Mouse (Mus musculus): ENCODE results near the gene Stk10. TPM values are rescaled to one million over a fixed set of nuclear protein-coding genes. Genes with fewer than 3 reads are reported as not detected.
A peak's percentile ranks its signal among the peaks of the same experiment; 100 is the strongest.

Gene Stk10
- polyA plus RNA-seq, 1 experiment from 2014 or later, result 1.7 TPM

GRCm38 (mm10) chr11:32568637-32569293 lies 35.7 kb downstream of the Stk10 start:
- no peak for ATAC-seq
- Histone ChIP-seq H3K27ac (ENCODE audit: low read length) (no peak overlapping the region), H3K36me3 (ENCODE audit: control insufficient read depth, insufficient read depth, low read length) (no peaks in the 10 kb centered on the region), H3K9me3 (replicated peaks; ENCODE audit: control insufficient read depth, low read length, poor library complexity, severe bottlenecking) (peaks cover 3% of the 10 kb centered on the region; the same call in 1 of the 2 replicates), H3K4me2 (ENCODE audit: low read length) (no peak overlapping the region), H3K27me3 (ENCODE audit: control insufficient read depth, insufficient read depth, low read depth, low read length) (no peaks in the 10 kb centered on the region), H3K4me3 (ENCODE audit: low read depth, low read length) (no peak overlapping the region), H3K4me1 (ENCODE audit: control insufficient read depth, insufficient read depth, low read length) (no peaks in the 10 kb centered on the region; the same call in 1 of the 2 replicates), H3K9ac (ENCODE audit: low read depth, low read length) (no peak overlapping the region)
- WGBS, result 89% methylated on average over 15 of the region's 15 CpGs

- no peaks in the 10 kb centered on the region; the same call in 1 of the 2 replicates for H3K4me1 ChIP-seq (ENCODE audit: control insufficient read depth, insufficient read depth, low read length)
- no peak overlapping the region for H3K4me3 ChIP-seq (ENCODE audit: low read depth, low read length)
- H3K9me3 ChIP-seq (replicated peaks; ENCODE audit: control insufficient read depth, low read length, poor library complexity, severe bottlenecking), result peaks cover 3% of the 10 kb centered on the region; the same call in 1 of the 2 replicates
- no peak overlapping the region for H3K9ac ChIP-seq (ENCODE audit: low read depth, low read length)
- no peaks in the 10 kb centered on the region for H3K27me3 ChIP-seq (ENCODE audit: control insufficient read depth, insufficient read depth, low read depth, low read length)
- ATAC-seq, result no peak
- H3K27ac ChIP-seq (ENCODE audit: low read length), result no peak overlapping the region
- H3K4me2 ChIP-seq (ENCODE audit: low read length), result no peak overlapping the region
- WGBS, result 92% methylated on average over 6 of the region's 6 CpGs
- no peaks in the 10 kb centered on the region for H3K36me3 ChIP-seq (ENCODE audit: control insufficient read depth, insufficient read depth, low read length)
Observed at GRCm38 (mm10) chr11:32571103-32571502, 38.0 kb downstream of the Stk10 start.

DNA sequence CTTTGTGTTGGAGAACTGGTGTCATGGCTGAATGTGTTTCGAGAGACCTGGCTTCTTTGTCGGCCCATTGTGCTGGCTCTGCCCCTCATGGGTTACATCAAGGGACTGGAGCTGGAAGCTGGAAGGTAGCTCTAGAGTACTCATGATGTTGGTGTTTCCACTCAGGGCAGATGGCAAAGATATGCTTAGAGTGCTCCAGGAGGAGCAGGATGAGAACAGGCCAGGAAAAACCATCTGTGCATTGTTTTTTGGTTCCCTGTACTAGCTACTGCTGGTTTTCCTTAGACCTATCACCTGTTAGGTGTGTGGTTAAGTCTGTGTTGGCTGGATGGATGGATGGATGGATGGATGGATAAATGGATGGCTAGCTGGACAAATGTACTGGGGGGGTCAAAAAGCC lies 40.6 kb downstream of the Stk10 start:
- Histone ChIP-seq H3K9ac (ENCODE audit: low read depth, low read length) (no peak overlapping the region), H3K27ac (ENCODE audit: low read length) (no peak overlapping the region), H3K4me1 (ENCODE audit: control insufficient read depth, insufficient read depth, low read length) (no peaks in the 10 kb centered on the region), H3K4me2 (ENCODE audit: low read length) (no peak overlapping the region), H3K27me3 (ENCODE audit: control insufficient read depth, insufficient read depth, low read depth, low read length) (no peaks in the 10 kb centered on the region), H3K4me3 (ENCODE audit: low read depth, low read length) (no peak overlapping the region), H3K36me3 (ENCODE audit: control insufficient read depth, insufficient read depth, low read length) (no peaks in the 10 kb centered on the region), H3K9me3 (replicated peaks; ENCODE audit: control insufficient read depth, low read length, poor library complexity, severe bottlenecking) (peaks cover 3% of the 10 kb centered on the region; the same call in 1 of the 2 replicates)
- 91% methylated on average over 2 of the region's 2 CpGs for WGBS
- ATAC-seq, result no peak

DNA sequence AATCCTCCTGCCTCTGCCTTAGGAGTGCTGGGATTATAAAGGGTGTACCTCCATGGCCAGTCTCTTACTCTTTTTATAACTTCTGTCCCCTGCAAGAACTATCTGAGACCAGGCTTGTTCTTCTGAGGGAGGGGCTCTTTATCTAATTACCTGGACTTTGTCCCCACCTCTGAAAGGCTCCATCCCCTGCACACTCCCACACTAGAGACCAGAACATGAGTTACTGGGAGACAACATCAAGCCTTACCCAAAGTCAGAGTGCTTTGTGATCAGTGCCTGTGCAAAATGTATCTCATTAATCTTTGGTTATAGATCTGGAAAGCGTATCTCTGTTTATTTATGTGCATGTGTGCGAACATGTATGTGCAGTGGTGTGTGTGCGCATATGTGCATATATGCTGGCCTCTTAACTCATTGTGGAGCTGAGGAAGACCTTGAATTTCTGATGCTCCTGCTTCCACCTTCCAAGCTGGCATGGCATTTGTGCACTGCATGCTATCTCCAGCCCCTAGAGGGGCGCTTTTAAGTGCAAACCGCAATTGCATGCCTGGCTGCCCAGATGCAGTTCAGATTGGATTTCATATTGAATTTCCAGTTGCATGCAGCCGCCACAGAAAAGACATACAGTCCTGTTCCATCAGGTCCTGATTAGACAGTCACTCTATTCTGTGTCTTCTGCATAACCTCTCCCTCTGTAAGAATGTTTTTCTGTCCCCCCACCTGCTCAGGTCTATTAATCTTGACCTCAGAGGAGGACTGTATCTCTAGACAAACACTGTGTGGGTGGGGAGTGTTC lies 43.1 kb downstream of the Stk10 start:
- Histone ChIP-seq H3K27ac (ENCODE audit: low read length) (no peak overlapping the region), H3K4me2 (ENCODE audit: low read length) (no peak overlapping the region), H3K4me1 (ENCODE audit: control insufficient read depth, insufficient read depth, low read length) (no peaks in the 10 kb centered on the region), H3K36me3 (ENCODE audit: control insufficient read depth, insufficient read depth, low read length) (no peaks in the 10 kb centered on the region), H3K27me3 (ENCODE audit: control insufficient read depth, insufficient read depth, low read depth, low read length) (no peaks in the 10 kb centered on the region), H3K9ac (ENCODE audit: low read depth, low read length) (no peak overlapping the region), H3K9me3 (replicated peaks; ENCODE audit: control insufficient read depth, low read length, poor library complexity, severe bottlenecking) (no peaks in the 10 kb centered on the region), H3K4me3 (ENCODE audit: low read depth, low read length) (no peak overlapping the region)
- ATAC-seq, result no peak
- 82% methylated on average over 6 of the region's 6 CpGs for WGBS

GRCm38 (mm10) chr11:32576760-32577050 lies 43.6 kb downstream of the Stk10 start:
- Histone ChIP-seq H3K9me3 (replicated peaks; ENCODE audit: control insufficient read depth, low read length, poor library complexity, severe bottlenecking) (no peaks in the 10 kb centered on the region), H3K9ac (ENCODE audit: low read depth, low read length) (no peak overlapping the region), H3K36me3 (ENCODE audit: control insufficient read depth, insufficient read depth, low read length) (no peaks in the 10 kb centered on the region), H3K4me2 (ENCODE audit: low read length) (no peak overlapping the region), H3K4me3 (ENCODE audit: low read depth, low read length) (no peak overlapping the region), H3K27me3 (ENCODE audit: control insufficient read depth, insufficient read depth, low read depth, low read length) (no peaks in the 10 kb centered on the region), H3K4me1 (ENCODE audit: control insufficient read depth, insufficient read depth, low read length) (no peaks in the 10 kb centered on the region), H3K27ac (ENCODE audit: low read length) (no peak overlapping the region)
- WGBS, result 68% methylated on average over 5 of the region's 5 CpGs
- no peak for ATAC-seq

- Histone ChIP-seq H3K4me2 (ENCODE audit: low read length) (no peak overlapping the region), H3K9me3 (replicated peaks; ENCODE audit: control insufficient read depth, low read length, poor library complexity, severe bottlenecking) (no peaks in the 10 kb centered on the region), H3K4me3 (ENCODE audit: low read depth, low read length) (no peak overlapping the region), H3K4me1 (ENCODE audit: control insufficient read depth, insufficient read depth, low read length) (no peaks in the 10 kb centered on the region), H3K36me3 (ENCODE audit: control insufficient read depth, insufficient read depth, low read length) (no peaks in the 10 kb centered on the region), H3K27ac (ENCODE audit: low read length) (no peak overlapping the region), H3K27me3 (ENCODE audit: control insufficient read depth, insufficient read depth, low read depth, low read length) (no peaks in the 10 kb centered on the region), H3K9ac (ENCODE audit: low read depth, low read length) (no peak overlapping the region)
- 75% methylated on average over 16 of the region's 16 CpGs for WGBS
- peak; percentile 79 for ATAC-seq
Observed at GRCm38 (mm10) chr11:32580305-32580947, 47.3 kb downstream of the Stk10 start.

DNA sequence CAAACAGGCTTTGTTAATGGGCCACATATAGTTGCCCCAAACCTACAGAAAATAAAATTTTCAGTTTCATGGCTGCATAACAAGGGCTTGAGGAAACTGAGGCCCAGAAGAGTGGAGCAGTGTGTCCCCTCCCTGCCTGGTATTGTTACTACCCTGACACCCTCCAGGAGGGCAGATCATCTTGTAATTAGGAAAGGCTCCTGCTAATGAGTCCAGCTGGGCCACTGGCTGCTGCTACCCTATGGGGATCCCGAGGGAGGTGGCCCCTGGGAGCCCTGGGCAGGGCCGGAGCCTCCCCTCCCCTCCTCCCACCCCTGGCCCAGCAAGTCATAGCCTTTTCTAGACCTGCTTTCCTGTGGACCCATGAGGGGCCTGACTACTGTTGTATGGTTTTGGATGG lies 47.9 kb downstream of the Stk10 start:
- Histone ChIP-seq H3K27me3 (ENCODE audit: control insufficient read depth, insufficient read depth, low read depth, low read length) (no peaks in the 10 kb centered on the region), H3K4me1 (ENCODE audit: control insufficient read depth, insufficient read depth, low read length) (no peaks in the 10 kb centered on the region), H3K9me3 (replicated peaks; ENCODE audit: control insufficient read depth, low read length, poor library complexity, severe bottlenecking) (no peaks in the 10 kb centered on the region), H3K27ac (ENCODE audit: low read length) (no peak overlapping the region), H3K9ac (ENCODE audit: low read depth, low read length) (no peak overlapping the region), H3K4me2 (ENCODE audit: low read length) (no peak overlapping the region), H3K4me3 (ENCODE audit: low read depth, low read length) (no peak overlapping the region), H3K36me3 (ENCODE audit: control insufficient read depth, insufficient read depth, low read length) (no peaks in the 10 kb centered on the region)
- WGBS, result 40% methylated on average over 2 of the region's 2 CpGs
- ATAC-seq, result no peak

GRCm38 (mm10) chr11:32582813-32583212 lies 49.7 kb downstream of the Stk10 start:
- H3K9me3 ChIP-seq (replicated peaks; ENCODE audit: control insufficient read depth, low read length, poor library complexity, severe bottlenecking), result no peaks in the 10 kb centered on the region
- no peaks in the 10 kb centered on the region for H3K36me3 ChIP-seq (ENCODE audit: control insufficient read depth, insufficient read depth, low read length)
- no peak overlapping the region for H3K4me2 ChIP-seq (ENCODE audit: low read length)
- H3K27me3 ChIP-seq (ENCODE audit: control insufficient read depth, insufficient read depth, low read depth, low read length), result no peaks in the 10 kb centered on the region
- no peak overlapping the region for H3K4me3 ChIP-seq (ENCODE audit: low read depth, low read length)
- no peak overlapping the region for H3K9ac ChIP-seq (ENCODE audit: low read depth, low read length)
- H3K4me1 ChIP-seq (ENCODE audit: control insufficient read depth, insufficient read depth, low read length), result no peaks in the 10 kb centered on the region
- ATAC-seq, result no peak
- WGBS, result 68% methylated on average over 5 of the region's 5 CpGs
- H3K27ac ChIP-seq (ENCODE audit: low read length), result no peak overlapping the region

GRCm38 (mm10) chr11:32585996-32586395 lies 52.9 kb downstream of the Stk10 start:
- 74% methylated on average over 6 of the region's 6 CpGs for WGBS
- no peak for ATAC-seq
- H3K9me3 ChIP-seq (replicated peaks; ENCODE audit: control insufficient read depth, low read length, poor library complexity, severe bottlenecking), result no peaks in the 10 kb centered on the region
- no peaks in the 10 kb centered on the region for H3K4me1 ChIP-seq (ENCODE audit: control insufficient read depth, insufficient read depth, low read length)
- H3K27ac ChIP-seq (ENCODE audit: low read length), result no peak overlapping the region
- H3K36me3 ChIP-seq (ENCODE audit: control insufficient read depth, insufficient read depth, low read length), result no peaks in the 10 kb centered on the region
- no peaks in the 10 kb centered on the region for H3K27me3 ChIP-seq (ENCODE audit: control insufficient read depth, insufficient read depth, low read depth, low read length)
- H3K4me2 ChIP-seq (ENCODE audit: low read length), result no peak overlapping the region
- no peak overlapping the region for H3K9ac ChIP-seq (ENCODE audit: low read depth, low read length)
- H3K4me3 ChIP-seq (ENCODE audit: low read depth, low read length), result no peak overlapping the region

All from midbrain, embryonic 16.5 days (tissue).